Mouse (Mus musculus) E14TG2a.4 (cell line): Measurements from ENCODE around the gene Cntd1.

ENCODE experiments used
- CTCF ChIP-seq: conservative IDR thresholded peaks from 2 replicates; pipeline ENCODE4 v1.5.1; 2014; ENCODE audit warnings: low read length
- POU5F1 ChIP-seq: IDR thresholded peaks from 2 replicates; pipeline ENCODE4 v1.6.1; 2014; ENCODE audit warnings: low read length, borderline replicate concordance

GRCm38 (mm10) chr11:101252941-101253340 is 25.9 kb upstream of the Cntd1 start:
- TF ChIP-seq CTCF = no peak
- TF ChIP-seq POU5F1 = no peak
